Mouse (Mus musculus): ENCODE data around the gene Tinf2. TPM values are rescaled to one million over a fixed set of nuclear protein-coding genes. Genes with fewer than 3 reads are reported as not detected.
A peak's percentile ranks its signal among the peaks of the same experiment; 100 is the strongest.

Tinf2 gene
- 10 to 100 TPM in 1 of 2 experiments, 1 to 10 TPM in 1; 10.0 to 12.9 TPM for total RNA-seq (2021)

- intact Hi-C loops (cut with DNase I) = loop anchor here (1.0 to 5.0 kb wide), 3 partner anchors 41 to 81 kb away; partner anchors contain the start of genes Ltb4r2 and Rabggta
- peak; percentile 91 to 94 for DNase-seq
Observed at GRCm38 (mm10) chr14:55681160-55682117, at the start of gene Tinf2. TSS of gene Tinf2 (minus strand) at chr14:55681820.

- no peak for DNase-seq
- intact Hi-C loops (cut with DNase I) = no loop called here
Observed at GRCm38 (mm10) chr14:55730531-55731032, 49.0 kb upstream of the Tinf2 start.

DNA sequence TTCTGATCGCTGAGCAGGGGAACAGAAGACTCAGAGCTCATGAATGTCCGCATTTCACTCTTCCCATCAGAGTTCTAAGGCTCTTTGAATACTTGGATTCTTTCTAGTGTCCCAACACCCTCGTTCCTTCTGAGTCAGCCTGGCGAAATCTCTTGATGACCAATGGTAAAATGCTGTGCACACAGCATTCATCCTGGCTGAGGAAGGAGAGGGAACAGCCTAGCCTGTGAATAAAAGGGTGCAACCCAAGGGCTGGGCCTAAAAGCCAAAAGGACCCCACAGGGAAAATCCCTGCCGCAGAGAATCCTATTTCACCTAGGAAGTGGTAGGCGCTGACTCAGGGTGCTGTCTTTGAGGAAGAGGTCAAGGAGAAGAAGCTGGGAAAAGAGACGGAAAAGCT is 48.5 kb upstream of the Tinf2 start:
- DNase-seq = no peak
- intact Hi-C loops (cut with DNase I) = no loop called here

GRCm38 (mm10) chr14:55727889-55728685 is 46.5 kb upstream of the Tinf2 start:
- no peak for DNase-seq
- intact Hi-C loops (cut with DNase I) = no loop called here

GRCm38 (mm10) chr14:55726261-55726660 is 44.6 kb upstream of the Tinf2 start:
- DNase-seq = no peak
- intact Hi-C loops (cut with DNase I) = no loop called here

GRCm38 (mm10) chr14:55724411-55724871 is 42.8 kb upstream of the Tinf2 start:
- DNase-seq = peak; percentile 24 to 41
- intact Hi-C loops (cut with DNase I) = loop anchor here (2.0 to 5.0 kb wide), 2 partner anchors 18 to 87 kb away; partner anchors contain the start of genes Gm49378 and Ipo4

- intact Hi-C loops (cut with DNase I) = loop anchor here (5.0 kb wide), 1 partner anchor 86 kb away; the partner anchor contains the start of genes Gm49378 and Ipo4
- DNase-seq = no peak
Observed at GRCm38 (mm10) chr14:55723433-55723832, 41.8 kb upstream of the Tinf2 start.

DNA sequence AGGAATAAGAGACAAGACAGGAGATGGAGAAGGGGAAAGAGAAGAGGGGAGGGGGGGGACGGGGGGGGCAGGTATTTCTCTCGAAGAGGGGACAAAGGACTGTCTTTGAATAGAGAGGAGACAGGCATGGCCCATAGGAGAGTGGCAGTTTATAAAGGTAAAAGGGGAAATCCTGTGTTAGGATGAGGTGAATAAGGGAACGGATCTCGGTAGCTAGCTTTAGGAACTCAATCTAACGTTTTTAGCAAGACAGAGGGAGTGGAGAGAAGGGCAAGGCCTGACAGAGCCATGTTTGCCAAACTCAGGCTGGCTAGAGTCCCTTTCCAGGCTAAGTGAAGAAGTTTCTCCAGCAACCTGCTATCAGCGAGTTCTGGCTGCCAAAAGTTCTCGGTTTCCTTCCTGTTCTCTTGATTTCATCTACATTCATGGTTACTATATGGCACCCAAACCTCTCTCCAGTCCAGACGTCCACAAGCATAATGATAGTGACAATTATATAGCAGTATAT is 40.9 kb upstream of the Tinf2 start:
- intact Hi-C loops (cut with DNase I) = loop anchor here (1.0 to 5.0 kb wide), 2 partner anchors 40 to 85 kb away; partner anchors contain the start of genes Gm49378 and Ipo4
- no peak for DNase-seq

DNA sequence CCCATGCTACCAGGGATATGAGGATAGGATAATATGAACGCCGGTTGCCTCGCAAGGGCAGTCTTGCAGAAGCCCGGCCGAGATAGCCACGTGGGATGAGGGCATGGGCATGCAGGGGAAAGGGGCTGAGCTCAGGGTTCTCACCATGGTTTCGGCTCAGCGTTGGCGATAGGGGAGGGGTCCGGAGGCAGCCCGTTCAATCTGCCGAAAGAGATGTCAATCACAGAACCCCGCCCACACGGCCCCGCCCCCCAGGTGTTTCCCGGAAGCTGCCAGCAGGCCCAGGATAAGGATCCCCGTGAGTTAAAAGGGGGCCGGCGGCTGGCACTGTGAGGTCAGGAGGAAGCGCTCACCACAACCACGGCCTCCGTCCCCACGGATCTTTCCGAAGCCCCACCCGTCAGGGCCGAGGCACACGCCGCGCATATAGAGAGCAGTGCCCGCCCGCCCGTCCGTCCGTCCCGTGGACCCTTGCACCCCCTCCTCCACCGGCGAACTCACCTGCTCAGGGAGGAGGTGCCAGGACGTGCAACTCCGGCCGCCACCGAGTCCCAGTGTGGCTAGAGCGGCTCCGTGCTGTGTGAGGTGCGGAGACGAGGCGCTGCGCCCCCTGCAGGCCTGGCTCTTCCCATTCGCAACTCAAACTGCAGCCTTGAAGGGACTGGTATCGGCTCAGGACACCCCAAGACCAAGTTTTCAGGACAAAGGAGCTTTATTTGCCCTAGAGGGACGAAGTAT is 40.2 kb upstream of the Tinf2 start, which contains the start of gene Rabggta:
Rabggta (minus strand) TSS at position 564 of the 738 bp plus-strand sequence.
- DNase-seq = peak; percentile 91
- intact Hi-C loops (cut with DNase I) = loop anchor here (1.0 to 5.0 kb wide), 2 partner anchors 40 to 85 kb away; partner anchors contain the start of genes Gm49378 and Ipo4

DNA sequence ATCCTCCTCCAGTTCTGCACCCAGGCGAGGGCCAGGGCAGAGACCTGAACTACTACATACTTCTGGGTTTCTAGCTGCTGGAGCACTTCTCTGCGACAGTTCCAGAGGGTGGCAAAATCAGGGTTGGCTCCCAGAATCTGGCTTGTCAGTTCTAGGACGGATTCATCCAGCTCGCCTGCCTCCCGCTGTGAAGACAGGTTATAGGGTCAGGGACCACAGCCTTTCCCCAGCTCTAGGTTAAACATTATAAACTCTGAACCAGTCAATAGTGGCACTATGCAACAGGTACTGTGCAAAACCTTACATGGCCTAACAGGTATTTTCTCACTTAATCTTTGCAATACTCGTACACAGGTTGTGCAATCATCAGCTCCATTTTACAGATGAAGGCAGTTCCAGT is 39.5 kb upstream of the Tinf2 start:
- intact Hi-C loops (cut with DNase I) = loop anchor here (5.0 kb wide), 1 partner anchor 84 kb away; the partner anchor contains the start of genes Gm49378 and Ipo4
- DNase-seq = no peak

DNA sequence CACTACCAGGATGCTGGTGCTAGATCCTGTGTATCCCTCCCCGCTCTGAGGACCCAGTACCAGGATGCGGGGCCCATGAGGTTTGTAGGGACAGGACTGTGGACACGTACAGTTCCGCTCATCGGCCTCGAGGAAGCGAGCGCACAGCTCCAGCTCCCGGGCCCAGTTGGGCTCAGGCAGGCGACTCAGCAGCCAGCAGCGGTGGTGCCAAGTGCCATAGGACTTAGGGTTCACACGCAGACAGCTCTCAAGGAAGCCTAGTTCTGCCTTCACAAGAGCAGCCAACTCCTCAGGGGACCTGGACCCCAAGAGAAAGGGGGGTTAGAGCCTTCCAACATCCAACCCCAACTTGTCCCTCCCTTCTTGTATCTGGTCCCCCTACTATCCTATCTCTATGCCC is 39.0 kb upstream of the Tinf2 start:
- intact Hi-C loops (cut with DNase I) = loop anchor here (5.0 kb wide), 1 partner anchor 83 kb away; the partner anchor contains the start of genes Gm49378 and Ipo4
- no peak for DNase-seq

DNA sequence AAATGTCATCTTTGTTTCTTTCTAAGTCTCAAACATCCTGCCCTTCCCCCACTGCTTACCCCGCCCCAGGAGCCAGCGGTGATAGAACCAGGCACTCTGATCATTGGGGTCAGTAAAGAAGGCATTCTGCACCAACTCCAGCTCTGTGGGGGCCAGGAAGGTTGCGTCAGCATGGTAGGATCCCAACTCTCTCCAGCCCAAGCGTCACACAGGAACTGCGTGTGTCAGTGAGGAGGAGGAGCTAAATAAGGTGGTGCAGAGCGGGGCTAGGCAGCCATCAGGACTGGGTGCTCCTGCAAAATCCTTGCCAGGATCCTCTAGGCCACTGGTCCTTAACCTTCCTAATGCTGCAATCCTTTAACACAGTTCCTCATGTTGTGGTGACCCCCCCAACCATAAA is 38.1 kb upstream of the Tinf2 start:
- DNase-seq = no peak
- intact Hi-C loops (cut with DNase I) = loop anchor here (5.0 kb wide), 1 partner anchor 82 kb away; the partner anchor contains the start of genes Gm49378 and Ipo4

- DNase-seq = no peak
- intact Hi-C loops (cut with DNase I) = no loop called here
Observed at GRCm38 (mm10) chr14:55716884-55717283, 35.3 kb upstream of the Tinf2 start.

GRCm38 (mm10) chr14:55716271-55716670 is 34.7 kb upstream of the Tinf2 start:
- no peak for DNase-seq
- intact Hi-C loops (cut with DNase I) = no loop called here

DNA sequence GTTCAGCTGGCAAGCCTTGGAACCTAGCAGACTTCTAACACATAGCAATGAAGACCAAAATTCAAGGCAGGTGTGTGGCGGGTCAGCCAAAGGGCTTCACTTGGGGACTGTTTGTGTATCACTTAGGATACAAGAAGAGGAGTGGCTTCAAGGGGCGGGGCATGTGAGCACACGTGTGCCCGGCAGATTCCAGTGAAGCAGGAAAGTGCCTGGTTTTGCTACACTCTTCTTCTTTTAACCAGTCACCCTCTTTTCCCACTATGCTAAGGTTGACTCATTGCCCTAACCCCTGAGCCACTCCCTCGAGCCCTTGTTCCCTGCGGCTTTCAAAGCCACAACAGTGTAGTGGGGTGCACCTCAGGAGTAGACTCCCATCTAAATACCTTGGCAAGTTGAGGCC is 33.3 kb upstream of the Tinf2 start:
- intact Hi-C loops (cut with DNase I) = no loop called here
- DNase-seq = no peak

DNA sequence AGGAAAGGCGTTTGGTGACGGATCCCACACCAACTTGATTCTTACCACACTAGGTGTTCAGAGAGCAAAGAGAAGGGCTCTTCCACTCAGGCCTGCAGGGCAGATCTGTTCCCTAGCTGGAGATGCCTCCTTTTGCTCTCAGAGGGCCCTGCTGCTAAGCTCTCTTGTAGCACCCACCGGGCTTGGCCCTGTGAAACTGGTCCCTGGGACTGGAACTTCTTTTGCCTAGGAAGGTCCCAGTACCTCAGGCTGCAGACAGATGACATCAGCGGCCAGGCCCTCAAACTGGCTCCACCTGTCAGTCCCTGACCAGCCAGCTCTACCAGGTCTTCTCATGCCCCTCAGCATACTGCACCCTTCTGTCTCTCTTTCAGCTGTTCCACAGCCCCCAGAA is 32.1 kb upstream of the Tinf2 start, which contains the start of gene Tgm1:
Tgm1 (minus strand) TSS at position 198 of the 394 bp plus-strand sequence.
- intact Hi-C loops (cut with DNase I) = no loop called here
- DNase-seq = no peak

DNA sequence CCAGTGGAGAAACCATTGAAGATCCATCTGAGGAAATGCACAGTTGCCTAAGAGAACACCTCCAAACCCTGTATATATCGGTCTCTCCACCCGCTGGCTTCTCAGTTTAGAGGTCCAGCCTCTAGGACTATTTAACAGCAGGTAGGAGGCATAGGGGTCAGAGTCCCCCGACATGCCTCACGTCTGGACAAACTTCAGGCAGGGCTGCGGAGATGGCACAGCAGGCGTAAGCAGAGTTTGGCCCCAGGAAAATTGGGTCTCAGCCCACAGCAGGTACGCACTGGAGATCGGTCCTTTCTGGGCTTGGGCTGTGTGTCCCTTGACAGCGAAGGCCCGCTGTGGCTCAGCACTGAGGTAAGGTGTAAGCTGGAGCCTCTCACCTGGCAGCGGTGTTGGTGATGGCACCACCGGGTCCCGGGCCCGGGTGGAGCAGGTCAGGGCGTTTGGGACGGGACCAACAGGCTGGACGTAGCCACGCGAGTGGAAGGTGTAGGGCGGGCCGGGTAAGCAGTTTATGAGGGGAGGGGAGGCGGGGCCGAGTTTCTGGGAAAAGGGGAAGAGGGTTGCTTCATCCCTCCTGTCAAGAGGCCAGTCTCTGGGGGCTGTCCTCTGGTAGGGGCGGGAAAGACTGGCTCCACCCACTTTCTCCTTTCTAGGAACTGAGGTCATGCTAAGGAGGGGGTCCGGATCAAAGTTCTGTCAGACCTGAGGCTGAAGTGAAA is 31.5 kb upstream of the Tinf2 start:
- intact Hi-C loops (cut with DNase I) = no loop called here
- peak in 1 of 2 experiments; percentile 43 for DNase-seq

DNA sequence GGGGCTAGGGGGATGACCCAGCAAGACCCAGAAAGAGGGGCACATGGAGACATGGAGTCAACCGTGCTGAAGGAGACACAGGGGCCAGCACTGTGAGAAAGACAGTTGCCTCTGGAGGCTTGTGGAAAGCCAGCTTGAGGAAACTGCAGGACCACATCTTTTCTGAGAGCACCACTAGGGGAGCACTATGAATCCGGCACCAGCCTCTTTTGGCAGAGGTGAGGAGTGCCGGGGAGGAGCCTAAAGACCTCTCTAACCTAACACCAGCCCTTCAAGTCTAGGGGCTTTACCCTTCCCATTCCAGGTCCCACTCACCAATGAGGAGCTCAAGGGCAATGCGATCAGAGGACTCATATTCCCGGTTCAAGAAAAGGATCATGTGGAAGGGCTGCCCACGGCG is 30.2 kb upstream of the Tinf2 start:
- no peak for DNase-seq
- intact Hi-C loops (cut with DNase I) = no loop called here

DNA sequence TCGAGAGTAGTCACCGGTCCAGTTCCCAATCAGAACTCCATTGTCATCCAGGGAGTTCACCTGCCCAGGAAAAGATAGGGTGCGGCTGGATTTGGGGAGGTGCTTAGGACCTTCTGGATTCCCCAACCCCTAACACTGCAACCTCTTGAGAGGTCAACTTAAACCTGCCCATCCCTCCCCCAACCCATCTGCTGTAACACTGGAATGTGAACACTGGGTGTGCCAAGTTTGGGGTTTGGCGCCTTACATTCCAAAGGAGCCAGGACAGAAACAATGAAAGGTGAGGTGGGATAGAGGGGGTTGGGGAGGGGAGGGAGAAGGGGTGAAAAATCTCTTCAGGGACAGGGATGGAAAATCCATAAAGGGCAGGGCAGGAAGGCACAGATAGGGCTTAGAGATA is 27.9 kb upstream of the Tinf2 start:
- intact Hi-C loops (cut with DNase I) = no loop called here
- no peak for DNase-seq

All from heart, postnatal 36 days (tissue).